Mouse (Mus musculus) hindbrain, postnatal 0 days (tissue): ENCODE measurements around the gene Atf6b. TPM values are rescaled to one million over a fixed set of nuclear protein-coding genes. Genes with fewer than 3 reads are reported as not detected.
A peak's percentile ranks its signal among the peaks of the same experiment; 100 is the strongest.

Source experiments
- ATAC-seq: fragments of 200-750 bp; cut with Nextera tagmentation; 2 replicates; pipeline ENCODE4 v1.8.0; 2017; ENCODE audit warnings: mild to moderate bottlenecking, moderate TSS enrichment, moderate library complexity
- DNase-seq: peaks from one replicate; pipeline ENCODE4 v3.0.0-alpha.2; 2015; ENCODE audit warnings: low spot score
- H3K27ac ChIP-seq: fragments of 300-500 bp; sonication (generic); 2 replicates; pipeline ENCODE4 v1.5.1; 2014; ENCODE audit warnings: mild to moderate bottlenecking
- H3K27me3 ChIP-seq: fragments of 300-500 bp; sonication (generic); 2 replicates; pipeline ENCODE4 v1.6.1; 2014; ENCODE audit warnings: low read length, mixed read lengths; ENCODE audit not compliant: insufficient read depth
- H3K36me3 ChIP-seq: fragments of 300-500 bp; sonication (generic); 2 replicates; pipeline ENCODE4 v1.6.1; 2014; ENCODE audit warnings: low read length, mixed read lengths; ENCODE audit not compliant: insufficient read depth
- H3K4me1 ChIP-seq: fragments of 300-500 bp; sonication (generic); 2 replicates; pipeline ENCODE4 v1.6.1; 2014; ENCODE audit warnings: antibody characterized with exemption, low read length, mixed read lengths; ENCODE audit not compliant: insufficient read depth
- H3K4me2 ChIP-seq: fragments of 300-500 bp; sonication (generic); 2 replicates; pipeline ENCODE4 v1.6.1; 2014; ENCODE audit warnings: low read depth, mild to moderate bottlenecking, low read length, moderate library complexity, mixed read lengths
- H3K4me3 ChIP-seq: fragments of 300-500 bp; sonication (generic); 2 replicates; pipeline ENCODE4 v1.5.1; 2014; ENCODE audit warnings: low read length
- H3K9ac ChIP-seq: fragments of 300-500 bp; sonication (generic); replicated peaks from 2 replicates; pipeline ENCODE4 v1.6.1; 2014; ENCODE audit warnings: mild to moderate bottlenecking, low read length, moderate library complexity, mixed read lengths
- H3K9me3 ChIP-seq: fragments of 300-500 bp; sonication (generic); 2 replicates; pipeline ENCODE4 v1.6.1; 2016; ENCODE audit warnings: low read length, mixed read lengths
- CTCF ChIP-seq: IDR thresholded peaks from 2 replicates; pipeline ENCODE4 v1.5.1; 2016; ENCODE audit warnings: antibody characterized with exemption, control low read depth, low read depth
- WGBS: fragments of 180-500 bp; shearing (Covaris S2); extraction: QIAGEN DNeasy Blood & Tissue Kit; methylation state at CpG from one replicate; pipeline ENCODE4 v1.1.7; 2014; 5-methylcytosine and 5-hydroxymethylcytosine counted together
- polyA plus RNA-seq: library from polyadenylated mRNA; unstranded; fragments of >200 nt; fragmentation: Nextera tagmentation; extraction: Ambion mirVana; gene quantifications from 2 replicates; pipeline ENCODE4 v1.2.1, GENCODE M21; 2015
- total RNA-seq: library from RNA; depleted of rRNA; stranded (reverse); fragments of >200 nt; gene quantifications from 2 replicates; pipeline ENCODE4 v1.2.3, GENCODE M21; 2014

Atf6b gene
- total and polyA plus RNA-seq, 2 experiments from 2014 or later, result 70.6 to 78.2 TPM

DNA sequence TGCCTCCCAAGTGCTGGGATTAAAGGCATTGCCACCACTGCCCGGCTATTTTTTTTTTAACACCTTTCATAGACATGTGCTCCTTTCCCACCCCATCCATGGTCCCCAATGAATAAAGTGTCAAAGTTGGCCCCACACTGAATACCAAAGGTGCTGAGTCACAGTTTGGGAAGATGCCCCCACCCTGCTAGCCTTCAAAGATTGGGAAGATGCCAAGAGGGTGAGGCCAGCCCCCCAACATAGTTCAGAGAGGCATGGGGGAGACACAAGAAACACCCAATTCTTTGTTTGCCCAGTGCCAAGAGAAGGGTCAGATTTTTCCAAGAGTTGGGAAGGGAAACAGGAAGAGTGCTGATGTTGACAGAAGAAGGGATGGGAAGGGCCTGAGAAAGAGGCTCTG lies 15.5 kb downstream of the Atf6b start:
- DNase-seq (no peak), ATAC-seq (no peak)
- Histone ChIP-seq H3K4me2 (no peak overlapping the region), H3K4me1 (no peaks in the 10 kb centered on the region; the same call in 1 of the 2 replicates), H3K9ac (no peak overlapping the region), H3K27ac (no peak overlapping the region), H3K36me3 (no peaks in the 10 kb centered on the region), H3K4me3 (no peak overlapping the region), H3K27me3 (peaks cover 5% of the 10 kb centered on the region; the same call in 1 of the 2 replicates), H3K9me3 (no peaks in the 10 kb centered on the region)
- TF ChIP-seq CTCF, result no peak
- 76% methylated on average over 1 of the region's 1 CpGs for WGBS

GRCm38 (mm10) chr17:34662978-34663377 lies 16.0 kb downstream of the Atf6b start:
- no peak overlapping the region for H3K27ac ChIP-seq
- H3K27me3 ChIP-seq, result peaks cover 5% of the 10 kb centered on the region; the same call in 1 of the 2 replicates
- no peaks in the 10 kb centered on the region for H3K36me3 ChIP-seq
- H3K9ac ChIP-seq, result no peak overlapping the region
- ATAC-seq (no peak), DNase-seq (no peak)
- TF ChIP-seq CTCF, result no peak
- H3K9me3 ChIP-seq, result no peaks in the 10 kb centered on the region
- no peak overlapping the region for H3K4me3 ChIP-seq
- H3K4me1 ChIP-seq, result no peaks in the 10 kb centered on the region; the same call in 1 of the 2 replicates
- no peak overlapping the region for H3K4me2 ChIP-seq
- WGBS, result 82% methylated on average over 8 of the region's 8 CpGs

DNA sequence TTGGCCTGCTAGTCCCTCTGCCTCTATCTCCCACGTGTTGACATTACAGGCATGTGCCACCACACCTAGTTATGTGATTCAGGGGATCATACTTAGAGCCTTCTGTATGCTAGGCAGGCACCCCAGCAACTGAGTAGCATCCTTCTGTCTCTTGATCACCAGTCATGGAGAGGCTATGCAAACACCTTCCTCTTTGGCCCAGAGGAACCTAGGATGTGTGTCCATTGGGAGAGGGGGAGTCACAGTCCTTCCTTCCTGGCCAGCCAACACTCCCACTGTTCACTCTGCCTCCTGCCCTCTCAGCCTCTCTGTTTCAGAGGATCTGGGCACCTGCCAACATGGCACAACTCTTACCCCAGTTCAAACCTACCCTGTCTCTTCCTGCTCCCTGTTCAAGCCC lies 16.6 kb downstream of the Atf6b start:
- TF ChIP-seq CTCF, result no peak
- DNase-seq, result no peak
- no peaks in the 10 kb centered on the region for H3K36me3 ChIP-seq
- H3K4me3 ChIP-seq, result no peak overlapping the region
- no peaks in the 10 kb centered on the region for H3K9me3 ChIP-seq
- H3K27ac ChIP-seq, result no peak overlapping the region
- ATAC-seq, result no peak
- H3K27me3 ChIP-seq, result peaks cover 5% of the 10 kb centered on the region; the same call in 1 of the 2 replicates
- 32% methylated on average over 1 of the region's 1 CpGs for WGBS
- H3K9ac ChIP-seq, result no peak overlapping the region
- H3K4me1 ChIP-seq, result no peaks in the 10 kb centered on the region; the same call in 1 of the 2 replicates
- H3K4me2 ChIP-seq, result no peak overlapping the region

- Histone ChIP-seq H3K4me3 (no peak overlapping the region), H3K36me3 (no peaks in the 10 kb centered on the region), H3K27me3 (peaks cover 9% of the 10 kb centered on the region; the same call in 1 of the 2 replicates), H3K27ac (no peak overlapping the region), H3K9ac (no peak overlapping the region), H3K9me3 (no peaks in the 10 kb centered on the region), H3K4me1 (no peaks in the 10 kb centered on the region; the same call in 1 of the 2 replicates), H3K4me2 (no peak overlapping the region)
- 75% methylated on average over 7 of the region's 7 CpGs for WGBS
- DNase-seq (no peak), ATAC-seq (no peak)
- no peak for TF ChIP-seq CTCF
These were observed 17.5 kb downstream of the Atf6b start for GRCm38 (mm10) chr17:34664472-34664871.

GRCm38 (mm10) chr17:34670235-34670634 lies 23.3 kb downstream of the Atf6b start, which contains the start of gene Tnxb:
Gene Tnxb (plus strand): TSS chr17:34670535.
- no peak for TF ChIP-seq CTCF
- DNase-seq (no peak), ATAC-seq (no peak)
- Histone ChIP-seq H3K36me3 (no peaks in the 10 kb centered on the region), H3K4me1 (peaks cover 8% of the 10 kb centered on the region; the same call in 1 of the 2 replicates), H3K27me3 (peaks cover 31% of the 10 kb centered on the region), H3K9ac (peak within 1 kb of the TSS; percentile 37; the same call in 1 of the 2 replicates), H3K4me3 (peak within 1 kb of the TSS; percentile 33), H3K4me2 (peak within 1 kb of the TSS; percentile 52), H3K9me3 (no peaks in the 10 kb centered on the region), H3K27ac (no peak within 1 kb of the TSS)
- WGBS, result 65% methylated on average over 7 of the region's 7 CpGs

- ATAC-seq (peak; percentile 52; the same call in 1 of the 2 replicates), DNase-seq (peak; percentile 13)
- no peaks in the 10 kb centered on the region for H3K9me3 ChIP-seq
- no peaks in the 10 kb centered on the region for H3K36me3 ChIP-seq
- peak; percentile 33; the same call in 1 of the 2 replicates for TF ChIP-seq CTCF
- H3K27me3 ChIP-seq, result peaks cover 31% of the 10 kb centered on the region
- peak overlapping the region; percentile 33 for H3K4me3 ChIP-seq
- H3K27ac ChIP-seq, result no peak overlapping the region
- H3K4me1 ChIP-seq, result peaks cover 8% of the 10 kb centered on the region; the same call in 1 of the 2 replicates
- peak overlapping the region; percentile 52 for H3K4me2 ChIP-seq
- WGBS, result 8% methylated on average over 90 of the region's 93 CpGs
- H3K9ac ChIP-seq, result peak overlapping the region; percentile 37; the same call in 1 of the 2 replicates
These were observed 24.5 kb downstream of the Atf6b start for GRCm38 (mm10) chr17:34671151-34672066.
